Mouse (Mus musculus) B cell, adult 2 months (primary cell): ENCODE measurements around the gene Nr2f6.

Experiments used
- DNase-seq, 2 experiments: peaks; one replicate each; pipeline ENCODE4 v3.0.0; 2022

Gene Nr2f6

GRCm38 (mm10) chr8:71388267-71388666, 6.5 kb upstream of the Nr2f6 start:
- DNase-seq, result no peak

GRCm38 (mm10) chr8:71385212-71385835, 3.6 kb upstream of the Nr2f6 start:
- DNase-seq, result no peak

GRCm38 (mm10) chr8:71383860-71384259, 2.1 kb upstream of the Nr2f6 start:
- no peak for DNase-seq

DNA sequence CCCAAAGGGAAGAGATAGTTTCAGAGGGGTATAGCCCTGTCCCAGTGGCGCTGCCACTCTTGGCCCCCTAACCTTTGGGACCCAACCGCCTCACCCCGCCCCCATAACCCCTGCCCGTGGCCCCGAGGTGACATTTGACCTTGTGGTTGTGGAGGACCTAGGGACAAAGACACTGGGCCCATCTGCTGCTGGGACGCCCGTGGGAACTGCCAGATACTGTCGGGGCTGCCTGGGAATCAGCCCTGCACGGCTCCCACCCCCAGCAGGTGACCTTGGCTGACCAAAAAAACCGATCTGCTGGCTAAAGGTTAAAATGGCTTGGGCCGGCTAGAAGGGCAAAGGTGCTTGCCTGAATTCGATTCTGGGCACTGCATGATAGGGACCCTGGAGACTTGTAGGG, 1.6 kb upstream of the Nr2f6 start:
- DNase-seq, result no peak

- peak; percentile 72 to 79 for DNase-seq
Measured at GRCm38 (mm10) chr8:71381971-71382961, 506 bp upstream of the Nr2f6 start.

- DNase-seq, result no peak
Measured at GRCm38 (mm10) chr8:71380178-71381171, 1.3 kb downstream of the Nr2f6 start.

GRCm38 (mm10) chr8:71379512-71380075, 2.2 kb downstream of the Nr2f6 start:
- DNase-seq, result no peak

DNA sequence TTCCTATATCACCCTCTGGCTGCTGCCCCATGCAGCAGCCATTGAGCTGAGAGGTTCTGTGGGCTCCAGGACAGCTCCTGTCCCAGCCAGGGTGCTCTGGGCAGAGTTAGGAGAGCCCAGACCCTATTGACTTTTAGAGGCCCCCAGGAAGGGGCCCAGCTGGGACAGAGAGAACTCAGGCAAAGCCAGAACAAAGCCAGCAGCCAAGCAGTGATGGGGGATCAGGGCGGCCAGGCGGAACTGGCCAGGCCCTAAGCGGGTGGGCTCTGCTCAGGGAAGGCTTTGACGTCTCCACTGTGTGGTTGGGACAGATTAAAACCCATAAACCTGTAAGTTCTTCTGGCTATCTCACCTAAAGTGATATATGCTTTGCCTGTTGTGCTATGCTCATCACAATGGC, 2.8 kb downstream of the Nr2f6 start:
- no peak for DNase-seq

DNA sequence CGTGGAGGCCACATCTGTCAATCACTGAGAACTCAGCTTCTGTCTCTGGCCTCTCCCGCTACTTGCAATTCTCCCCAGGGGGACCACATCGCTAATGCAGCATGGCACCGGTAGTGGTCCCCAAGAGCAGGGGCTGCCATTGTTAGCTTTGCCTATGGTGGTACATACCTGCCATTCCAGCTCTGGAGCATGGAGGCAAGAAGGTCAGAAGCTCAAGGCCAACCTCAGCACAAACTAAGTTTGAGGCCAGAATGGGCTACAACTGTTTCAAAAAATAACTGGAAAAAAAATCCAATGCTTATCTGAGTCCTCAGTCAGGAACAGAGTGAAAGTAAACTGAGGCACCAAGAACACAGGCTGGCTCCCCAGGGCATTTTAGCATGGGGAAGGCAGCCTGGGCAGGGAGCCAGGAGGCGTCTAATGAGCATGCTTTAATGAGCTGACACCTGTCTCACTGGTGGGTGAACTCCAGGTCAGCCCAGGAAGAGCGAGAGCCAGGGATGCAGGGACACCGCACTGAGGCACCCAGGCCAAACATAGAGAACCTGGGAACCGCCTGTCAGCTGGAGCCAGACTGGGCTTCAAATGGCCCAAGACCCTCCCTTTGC, 5.2 kb downstream of the Nr2f6 start:
- no peak for DNase-seq

DNA sequence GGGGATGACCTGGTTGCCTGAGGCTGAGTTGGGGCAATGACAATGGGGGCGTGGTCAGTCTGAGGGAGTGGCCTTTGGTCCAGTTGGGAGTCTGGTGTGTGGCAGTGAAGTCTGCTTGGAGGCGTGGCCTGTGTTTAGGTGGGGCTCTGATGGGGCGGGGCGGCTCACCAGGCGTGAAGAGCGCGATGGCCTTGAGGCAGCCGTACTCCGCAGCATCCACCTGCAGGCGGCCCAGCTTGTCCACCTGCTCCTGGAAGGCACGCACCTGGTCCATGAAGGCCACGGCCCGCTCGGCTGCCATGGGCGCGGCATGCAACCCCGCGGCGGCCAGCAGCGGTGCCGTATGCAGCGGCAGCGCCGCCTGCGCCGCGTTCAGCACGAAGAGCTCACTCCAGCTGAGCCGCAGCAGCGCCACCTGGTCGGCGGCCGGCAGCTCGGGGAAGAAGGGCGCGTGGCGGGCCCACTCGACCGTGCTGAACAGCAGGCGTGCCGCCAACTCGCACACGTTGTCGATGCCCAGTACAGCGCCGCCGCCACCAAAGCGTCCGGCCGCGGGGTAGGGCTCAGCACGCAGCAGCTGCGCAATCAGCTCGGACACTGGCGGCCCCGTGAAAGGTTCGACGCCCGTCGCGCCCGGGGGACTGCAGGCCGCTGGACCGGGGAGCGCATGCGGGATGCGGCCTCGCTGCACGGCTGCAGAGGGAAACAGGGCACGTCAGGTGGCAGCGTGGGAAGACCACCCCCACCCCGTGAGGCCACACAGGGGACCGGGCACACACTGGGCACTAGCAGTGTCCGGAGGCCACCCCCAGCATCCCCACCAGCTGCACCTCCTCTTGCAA, 6.0 kb downstream of the Nr2f6 start:
- DNase-seq, result peak; percentile 64 to 67

GRCm38 (mm10) chr8:71374616-71375206, 7.0 kb downstream of the Nr2f6 start:
- no peak for DNase-seq

- no peak for DNase-seq
Measured at GRCm38 (mm10) chr8:71373000-71373399, 8.8 kb downstream of the Nr2f6 start.

DNA sequence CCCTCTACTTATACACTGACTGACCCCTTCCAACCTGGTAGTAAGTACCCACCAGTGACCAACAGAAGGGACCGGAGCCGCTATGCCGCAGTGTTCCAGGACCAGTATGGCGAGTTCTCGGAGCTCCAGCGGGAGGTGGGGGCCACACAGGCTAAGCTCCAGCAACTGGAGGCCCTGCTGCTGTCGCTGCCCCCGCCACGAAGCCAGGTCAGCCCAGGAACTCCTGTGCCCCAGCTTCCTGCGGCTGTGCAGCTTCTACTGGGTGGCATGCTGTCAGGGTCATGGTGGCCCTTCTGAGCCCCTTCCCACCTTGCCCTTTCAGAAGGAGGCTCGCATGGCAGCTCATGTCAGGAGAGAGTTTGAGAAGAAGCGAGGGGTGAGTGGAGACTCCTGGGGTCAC, 9.3 kb downstream of the Nr2f6 start:
- DNase-seq, result no peak

DNA sequence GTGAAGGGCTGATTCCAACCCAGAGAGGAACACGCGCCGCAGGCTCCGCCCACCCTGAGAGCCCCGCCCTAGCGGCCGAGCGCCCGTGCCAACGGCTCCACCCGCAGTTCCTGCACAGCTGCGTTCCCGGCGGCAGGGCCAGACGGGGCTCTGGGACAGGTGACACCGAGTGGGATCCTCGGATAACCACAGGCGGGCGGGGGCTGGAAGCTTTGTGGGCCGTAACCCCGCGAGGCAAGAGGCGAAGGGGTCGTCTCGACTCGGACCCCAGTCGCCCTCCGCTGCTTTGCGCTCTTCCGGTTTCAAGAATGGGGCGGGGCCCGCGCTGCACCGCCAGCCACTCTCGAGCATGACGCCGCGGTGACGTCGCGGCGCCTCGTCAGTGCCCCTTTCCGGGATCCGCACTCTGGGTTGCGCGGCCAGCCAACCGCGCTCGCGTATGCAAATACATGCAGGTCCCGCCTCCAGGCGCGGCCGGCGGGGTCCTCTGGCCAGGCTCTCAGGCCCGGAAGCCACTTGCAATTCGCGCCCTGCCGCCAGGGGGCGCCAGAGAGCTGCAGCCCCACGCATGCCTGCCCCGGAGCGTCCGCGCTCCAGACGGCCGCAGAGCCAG, 10.4 kb downstream of the Nr2f6 start, which contains the start of gene Ocel1:
Gene Ocel1, plus strand, starts transcription at position 63 of the 613 bp plus-strand sequence.
- peak; percentile 98 to 99 for DNase-seq

DNA sequence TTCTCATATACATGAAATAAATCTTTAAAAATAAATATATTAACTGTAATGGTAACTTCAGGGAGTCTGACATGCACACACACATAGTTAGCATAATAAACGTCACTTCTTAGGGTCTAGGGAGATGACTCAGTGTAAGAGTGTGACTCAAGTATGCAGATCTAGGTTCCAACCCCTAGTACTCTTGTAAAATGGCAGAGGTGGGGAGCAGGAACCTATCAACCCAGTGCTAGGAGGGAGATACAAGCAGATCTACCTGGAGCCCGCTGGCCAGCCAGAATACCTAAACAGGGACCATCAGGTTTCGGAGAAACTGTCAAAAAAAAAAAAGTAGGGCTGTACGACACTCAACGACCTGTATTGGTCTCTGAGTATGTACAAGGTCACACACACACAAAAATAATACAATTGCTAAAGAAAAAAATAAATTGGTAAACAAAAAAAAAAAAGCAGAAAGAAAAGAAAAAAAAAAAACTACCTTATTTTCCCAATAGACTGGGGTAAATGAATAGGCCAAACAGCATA, 11.0 kb downstream of the Nr2f6 start:
- DNase-seq, result no peak

DNA sequence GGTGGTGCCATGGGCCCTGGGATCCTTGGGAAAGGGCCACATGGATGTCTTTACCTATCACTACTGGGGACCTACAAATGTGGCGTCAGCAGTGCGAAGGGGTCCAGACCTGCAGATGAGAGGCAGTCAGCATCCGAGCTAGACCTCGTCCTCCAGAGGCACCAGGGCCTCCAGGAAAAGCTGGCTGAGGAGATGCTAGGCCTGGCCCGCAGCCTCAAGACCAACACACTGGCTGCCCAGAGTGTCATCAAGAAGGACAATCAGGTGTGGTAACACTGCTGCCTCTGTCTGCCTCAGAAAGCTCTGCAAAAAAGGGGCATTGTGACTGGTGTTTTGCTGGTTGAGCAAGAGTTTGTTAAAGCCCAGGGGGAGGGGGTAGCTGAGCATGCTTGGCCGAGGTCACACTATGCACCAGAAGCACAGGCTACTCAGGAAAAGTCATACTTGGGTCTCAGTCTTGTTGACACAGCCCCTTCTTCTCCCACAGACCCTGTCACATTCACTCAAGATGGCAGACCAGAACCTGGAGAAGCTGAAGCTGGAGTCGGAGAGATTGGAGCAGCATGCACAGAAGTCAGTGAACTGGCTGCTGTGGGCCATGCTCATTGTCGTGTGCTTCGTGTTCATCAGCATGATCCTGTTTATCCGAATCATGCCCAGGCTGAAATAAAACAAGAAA, 12.6 kb downstream of the Nr2f6 start:
- DNase-seq, result no peak

GRCm38 (mm10) chr8:71368366-71368765, 13.4 kb downstream of the Nr2f6 start:
- no peak for DNase-seq

GRCm38 (mm10) chr8:71367529-71368176, 14.1 kb downstream of the Nr2f6 start:
- no peak for DNase-seq
